Mouse (Mus musculus) small intestine, adult 2 months (tissue): ENCODE data around the gene Lhx8. TPM values are rescaled to one million over a fixed set of nuclear protein-coding genes. Genes with fewer than 3 reads are reported as not detected.

Source experiments
- H3K27ac ChIP-seq: fragments of 200-500 bp; 2 replicates; pipeline ENCODE4 v1.5.1; 2012; ENCODE audit warnings: low read depth, low read length, control low read depth, inconsistent platforms; ENCODE audit not compliant: insufficient read depth
- H3K27me3 ChIP-seq: fragments of 200-500 bp; 2 replicates; pipeline ENCODE4 v1.6.1; 2012; ENCODE audit warnings: mild to moderate bottlenecking, moderate library complexity, low read length, inconsistent platforms; ENCODE audit not compliant: control insufficient read depth, insufficient read depth
- H3K36me3 ChIP-seq: fragments of 200-500 bp; 2 replicates; pipeline ENCODE4 v1.6.1; 2012; ENCODE audit warnings: mild to moderate bottlenecking, low read length, control low read depth, inconsistent platforms; ENCODE audit not compliant: control insufficient read depth, insufficient read depth
- H3K4me1 ChIP-seq: fragments of 200-500 bp; 2 replicates; pipeline ENCODE4 v1.6.1; 2012; ENCODE audit warnings: low read length, inconsistent platforms, mixed read lengths; ENCODE audit not compliant: control insufficient read depth, insufficient read depth, insufficient read length
- H3K4me3 ChIP-seq: fragments of 200-500 bp; 2 replicates; pipeline ENCODE4 v1.5.1; 2012; ENCODE audit warnings: low read depth, mild to moderate bottlenecking, control low read depth, inconsistent platforms, low read length, moderate library complexity
- CTCF ChIP-seq: fragments of 200-500 bp; IDR thresholded peaks from 2 replicates; pipeline ENCODE4 v1.5.1; 2012; ENCODE audit warnings: low read depth, mild to moderate bottlenecking, control low read depth, inconsistent platforms, low read length, moderate library complexity, mixed read lengths; ENCODE audit not compliant: insufficient replicate concordance, insufficient read length; ENCODE audit errors: extremely low read depth
- POLR2A ChIP-seq: fragments of 200-500 bp; IDR thresholded peaks from 2 replicates; pipeline ENCODE4 v1.6.1; 2012; ENCODE audit warnings: low read depth, mild to moderate bottlenecking, control low read depth, inconsistent platforms, low read length, moderate library complexity
- WGBS: fragments of 180-500 bp; shearing (Covaris S2); methylation state at CpG from one replicate; pipeline ENCODE4 v1.1.7; 2018; 5-methylcytosine and 5-hydroxymethylcytosine counted together
- polyA plus RNA-seq: library from polyadenylated mRNA; depleted of rRNA; stranded (reverse); fragments of >200 nt; gene quantifications from 2 replicates; pipeline ENCODE4 v1.2.3, GENCODE M21; 2012

The Lhx8 gene
- polyA plus RNA-seq, 1 experiment, result not detected

GRCm38 (mm10) chr3:154305163-154305884 lies 25.1 kb downstream of the Lhx8 start:
- TF ChIP-seq CTCF (no peak), POLR2A (no peak)
- Histone ChIP-seq H3K27me3 (no peaks in the 10 kb centered on the region), H3K36me3 (no peaks in the 10 kb centered on the region), H3K27ac (no peak overlapping the region), H3K4me3 (no peak overlapping the region), H3K4me1 (no peaks in the 10 kb centered on the region)
- WGBS, result 43% methylated on average over 16 of the region's 16 CpGs

GRCm38 (mm10) chr3:154301102-154301501 lies 29.4 kb downstream of the Lhx8 start:
- 66% methylated on average over 4 of the region's 4 CpGs for WGBS
- no peaks in the 10 kb centered on the region for H3K4me1 ChIP-seq
- H3K36me3 ChIP-seq, result no peaks in the 10 kb centered on the region
- no peaks in the 10 kb centered on the region for H3K27me3 ChIP-seq
- H3K27ac ChIP-seq, result no peak overlapping the region
- no peak overlapping the region for H3K4me3 ChIP-seq
- no peak for TF ChIP-seq POLR2A
- no peak for TF ChIP-seq CTCF

- H3K4me3 ChIP-seq, result no peak overlapping the region
- H3K27ac ChIP-seq, result no peak overlapping the region
- 90% methylated on average over 9 of the region's 9 CpGs for WGBS
- TF ChIP-seq POLR2A, result no peak
- no peak for TF ChIP-seq CTCF
- H3K4me1 ChIP-seq, result no peaks in the 10 kb centered on the region
- H3K36me3 ChIP-seq, result no peaks in the 10 kb centered on the region
- no peaks in the 10 kb centered on the region for H3K27me3 ChIP-seq
These were observed 30.5 kb downstream of the Lhx8 start for GRCm38 (mm10) chr3:154300006-154300405.

- Histone ChIP-seq H3K27ac (no peak overlapping the region), H3K4me3 (no peak overlapping the region), H3K27me3 (no peaks in the 10 kb centered on the region), H3K36me3 (no peaks in the 10 kb centered on the region), H3K4me1 (no peaks in the 10 kb centered on the region)
- TF ChIP-seq POLR2A (no peak), CTCF (no peak)
These were observed 32.0 kb downstream of the Lhx8 start for GRCm38 (mm10) chr3:154298490-154298889.

GRCm38 (mm10) chr3:154297499-154297898 lies 33.0 kb downstream of the Lhx8 start:
- no peaks in the 10 kb centered on the region for H3K27me3 ChIP-seq
- TF ChIP-seq POLR2A (no peak), CTCF (no peak)
- no peaks in the 10 kb centered on the region for H3K36me3 ChIP-seq
- 43% methylated on average over 6 of the region's 6 CpGs for WGBS
- no peak overlapping the region for H3K4me3 ChIP-seq
- no peak overlapping the region for H3K27ac ChIP-seq
- H3K4me1 ChIP-seq, result no peaks in the 10 kb centered on the region

- 90% methylated on average over 17 of the region's 17 CpGs for WGBS
- TF ChIP-seq CTCF (no peak), POLR2A (no peak)
- Histone ChIP-seq H3K27me3 (no peaks in the 10 kb centered on the region), H3K4me3 (no peak overlapping the region), H3K27ac (no peak overlapping the region), H3K36me3 (no peaks in the 10 kb centered on the region), H3K4me1 (no peaks in the 10 kb centered on the region)
These were observed 35.3 kb downstream of the Lhx8 start for GRCm38 (mm10) chr3:154294924-154295834.

- 60% methylated on average over 9 of the region's 9 CpGs for WGBS
- TF ChIP-seq CTCF (no peak), POLR2A (no peak)
These were observed 36.5 kb downstream of the Lhx8 start for GRCm38 (mm10) chr3:154293839-154294490.

More at GRCm38 (mm10) chr3:154293839-154294490, 36.5 kb downstream of the Lhx8 start:
- Histone ChIP-seq H3K27ac (no peak overlapping the region), H3K4me3 (no peak overlapping the region), H3K27me3 (no peaks in the 10 kb centered on the region), H3K4me1 (no peaks in the 10 kb centered on the region), H3K36me3 (no peaks in the 10 kb centered on the region)
